ENCODE assay signal across 18 mouse cellular contexts in genomic region chr2:82701851-82702250, GRCm38 (mm10).
"Had no signal": no experiment of that assay in that cellular context is flagged by ENCODE, and none has a peak within 500 bp of the region (broad histone marks: within the 10 kb centered on the region; RNA-seq: fewer than 3 reads in every experiment).

No protein-coding gene starts in this region.

- H3K9ac ChIP-seq: liver, postnatal 0 days; lung, embryonic 15.5 days; midbrain, embryonic 12.5 days; neural tube, embryonic 12.5 days; stomach, embryonic 15.5 days had no signal

- H3K36me3 ChIP-seq: lung, embryonic 15.5 days; midbrain, embryonic 12.5 days; neural tube, embryonic 12.5 days; stomach, embryonic 15.5 days had no signal

- H3K27ac ChIP-seq: lung, embryonic 15.5 days; macrophage; midbrain, embryonic 12.5 days; neural tube, embryonic 12.5 days; stomach, embryonic 15.5 days; stomach, postnatal 0 days had no signal

- H3K9me3 ChIP-seq: lung, embryonic 15.5 days; megakaryocyte, embryonic 14.5 days; midbrain, embryonic 12.5 days; neural tube, embryonic 12.5 days; stomach, embryonic 15.5 days had no signal

- H3K4me1 ChIP-seq: lung, embryonic 15.5 days; megakaryocyte, embryonic 14.5 days; midbrain, embryonic 12.5 days; neural tube, embryonic 12.5 days; stomach, embryonic 15.5 days had no signal

- ATAC-seq: liver, postnatal 0 days; lung, postnatal 0 days; midbrain, embryonic 16.5 days had no signal

- DNase-seq: liver, postnatal 0 days; lung, adult 2 months; lung, postnatal 14 days; lung, postnatal 36 days; midbrain, embryonic 14.5 days; right cerebral cortex, postnatal 14 days; thymus, adult 2 months; thymus, postnatal 25 days; thymus, postnatal 4 days had no signal

- H3K4me3 ChIP-seq: lung, embryonic 15.5 days; megakaryocyte, embryonic 14.5 days; midbrain, embryonic 12.5 days; neural tube, embryonic 12.5 days; stomach, embryonic 15.5 days had no signal

- H3K27me3 ChIP-seq: lung, embryonic 15.5 days; megakaryocyte, embryonic 14.5 days; midbrain, embryonic 12.5 days; neural tube, embryonic 12.5 days; stomach, embryonic 15.5 days had no signal

- H3K4me2 ChIP-seq: lung, embryonic 15.5 days; midbrain, embryonic 12.5 days; neural tube, embryonic 12.5 days; stomach, embryonic 15.5 days had no signal
